Mouse (Mus musculus) midbrain, embryonic 14.5 days (tissue): ENCODE measurements around the gene Pappa. TPM values are rescaled to one million over a fixed set of nuclear protein-coding genes. Genes with fewer than 3 reads are reported as not detected.

Source experiments
- ATAC-seq: fragments of 200-750 bp; cut with Nextera tagmentation; 2 replicates; pipeline ENCODE4 v1.8.0; 2017; ENCODE audit warnings: moderate number of reproducible peaks, moderate library complexity; ENCODE audit not compliant: low FRiP score, low TSS enrichment
- DNase-seq: peaks from one replicate; pipeline ENCODE4 v3.0.0-alpha.2; 2015
- H3K27ac ChIP-seq: fragments of 300-500 bp; sonication (generic); replicated peaks from 2 replicates; pipeline ENCODE4 v1.5.1; 2014; ENCODE audit warnings: mild to moderate bottlenecking, low read depth, low read length, moderate library complexity
- H3K27me3 ChIP-seq: fragments of 300-500 bp; sonication (generic); 2 replicates; pipeline ENCODE4 v1.6.1; 2014; ENCODE audit warnings: low read length, control low read depth, mixed read lengths; ENCODE audit not compliant: control insufficient read depth, insufficient read depth
- H3K36me3 ChIP-seq: fragments of 300-500 bp; sonication (generic); 2 replicates; pipeline ENCODE4 v1.6.1; 2014; ENCODE audit warnings: low read length, control low read depth; ENCODE audit not compliant: control insufficient read depth, insufficient read depth
- H3K4me1 ChIP-seq: fragments of 300-500 bp; sonication (generic); 2 replicates; pipeline ENCODE4 v1.6.1; 2014; ENCODE audit warnings: mild to moderate bottlenecking, antibody characterized with exemption, low read length, control low read depth; ENCODE audit not compliant: control insufficient read depth, insufficient read depth
- H3K4me2 ChIP-seq: fragments of 300-500 bp; sonication (generic); 2 replicates; pipeline ENCODE4 v1.6.1; 2014; ENCODE audit warnings: mild to moderate bottlenecking, low read length, moderate library complexity
- H3K4me3 ChIP-seq: fragments of 300-500 bp; sonication (generic); replicated peaks from 2 replicates; pipeline ENCODE4 v1.5.1; 2014; ENCODE audit warnings: low read depth, low read length
- H3K9ac ChIP-seq: fragments of 300-500 bp; sonication (generic); replicated peaks from 2 replicates; pipeline ENCODE4 v1.6.1; 2014; ENCODE audit warnings: mild to moderate bottlenecking, low read length, moderate library complexity
- H3K9me3 ChIP-seq: fragments of 300-500 bp; sonication (generic); 2 replicates; pipeline ENCODE4 v1.6.1; 2016; ENCODE audit warnings: low read length, control low read depth, mixed read lengths; ENCODE audit not compliant: control insufficient read depth
- WGBS: fragments of 180-500 bp; shearing (Covaris S2); extraction: QIAGEN DNeasy Blood & Tissue Kit; methylation state at CpG from one replicate; pipeline ENCODE4 v1.1.7; 2014; 5-methylcytosine and 5-hydroxymethylcytosine counted together
- polyA plus RNA-seq: library from polyadenylated mRNA; unstranded; fragments of >200 nt; fragmentation: Nextera tagmentation; extraction: Ambion mirVana; gene quantifications from 2 replicates; pipeline ENCODE4 v1.2.1, GENCODE M21; 2014

The Pappa gene
- polyA plus RNA-seq, 1 experiment from 2014 or later, result 1.2 TPM

GRCm38 (mm10) chr4:65399457-65399856 lies 275.5 kb downstream of the Pappa start:
- ATAC-seq (no peak), DNase-seq (no peak)
- no peak overlapping the region for H3K4me2 ChIP-seq
- H3K9ac ChIP-seq, result no peak overlapping the region
- no peaks in the 10 kb centered on the region for H3K27me3 ChIP-seq
- no peaks in the 10 kb centered on the region for H3K36me3 ChIP-seq
- WGBS, result 95% methylated on average over 4 of the region's 4 CpGs
- H3K4me1 ChIP-seq, result no peaks in the 10 kb centered on the region
- no peaks in the 10 kb centered on the region for H3K9me3 ChIP-seq
- H3K27ac ChIP-seq, result no peak overlapping the region
- no peak overlapping the region for H3K4me3 ChIP-seq

GRCm38 (mm10) chr4:65402286-65402685 lies 278.3 kb downstream of the Pappa start:
- no peak for DNase-seq
- Histone ChIP-seq H3K9me3 (no peaks in the 10 kb centered on the region), H3K4me1 (no peaks in the 10 kb centered on the region), H3K9ac (no peak overlapping the region), H3K4me3 (no peak overlapping the region), H3K4me2 (no peak overlapping the region), H3K27me3 (no peaks in the 10 kb centered on the region), H3K36me3 (no peaks in the 10 kb centered on the region), H3K27ac (no peak overlapping the region)
- WGBS, result 92% methylated on average over 5 of the region's 5 CpGs
- no peak for ATAC-seq

- DNase-seq (no peak), ATAC-seq (no peak)
- no peaks in the 10 kb centered on the region for H3K4me1 ChIP-seq
- no peak overlapping the region for H3K9ac ChIP-seq
- 68% methylated on average over 6 of the region's 6 CpGs for WGBS
- H3K36me3 ChIP-seq, result no peaks in the 10 kb centered on the region
- no peak overlapping the region for H3K4me3 ChIP-seq
- H3K27ac ChIP-seq, result no peak overlapping the region
- no peaks in the 10 kb centered on the region for H3K9me3 ChIP-seq
- H3K4me2 ChIP-seq, result no peak overlapping the region
- no peaks in the 10 kb centered on the region for H3K27me3 ChIP-seq
Observed at GRCm38 (mm10) chr4:65402836-65403634, 279.1 kb downstream of the Pappa start.
